Mouse (Mus musculus) liver, postnatal 0 days (tissue): ENCODE measurements at regions not wholly inside any gene's neighbourhood (a gene's known extent, or its start where the extent isn't known, plus 50 kb on each side); places are given as distances from the start of the nearest gene placed in this dataset.

ENCODE experiments used
- CTCF ChIP-seq: sonication (generic); IDR thresholded peaks from 2 replicates; pipeline ENCODE4 v1.5.1; 2016; ENCODE audit warnings: antibody characterized with exemption, low read depth
- EP300 ChIP-seq: IDR thresholded peaks from 2 replicates; pipeline ENCODE4 v1.6.1; 2016; ENCODE audit warnings: antibody characterized with exemption, low read depth, mild to moderate bottlenecking

DNA sequence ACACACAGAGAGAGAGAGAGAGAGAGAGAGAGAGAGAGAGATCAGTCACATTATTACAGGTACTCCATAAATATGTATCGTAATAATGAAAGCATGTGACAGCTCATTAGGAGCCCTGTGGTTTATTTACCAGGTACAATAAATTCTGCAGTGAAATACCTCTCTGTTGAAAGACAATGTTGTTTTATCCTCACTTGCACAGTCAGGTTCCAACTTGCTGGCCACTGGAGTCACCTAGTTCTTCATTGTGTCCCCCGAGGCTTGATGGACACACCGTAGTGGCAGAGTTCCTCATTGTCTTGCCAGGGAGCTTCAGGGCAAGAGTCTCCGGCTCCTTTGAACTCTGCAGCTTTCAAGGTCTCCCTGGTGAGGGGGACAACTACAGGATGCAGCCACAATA, 197.6 kb downstream of the Rplp1 start:
- TF ChIP-seq CTCF: no peak
- no peak for TF ChIP-seq EP300
